Mouse (Mus musculus): ENCODE data around the gene Il21r. TPM values are rescaled to one million over a fixed set of nuclear protein-coding genes. Genes with fewer than 3 reads are reported as not detected.

The Il21r gene
- total and polyA plus RNA-seq, 3 experiments, result 0.06 TPM; not detected in 2

DNA sequence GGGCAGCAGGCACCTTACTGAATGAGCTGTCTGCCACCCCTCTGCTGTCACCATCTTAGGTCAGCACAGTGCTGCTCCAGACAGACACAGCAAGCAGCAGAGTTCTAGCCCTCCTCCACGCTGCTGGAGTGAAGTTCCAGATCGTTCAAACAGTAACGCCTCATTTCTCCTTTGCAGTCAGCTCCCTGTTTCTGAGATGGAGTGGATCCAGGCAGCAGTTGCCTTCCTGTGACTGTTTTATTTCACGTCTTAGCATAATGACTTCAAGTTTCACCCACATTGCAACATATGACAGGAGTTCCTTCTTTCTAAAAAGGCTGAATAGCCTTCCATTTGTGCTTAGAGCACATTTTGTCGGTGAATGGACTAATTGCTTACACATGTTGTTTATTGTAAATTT lies 10.3 kb downstream of the Il21r start:
- H3K4me1 ChIP-seq (ENCODE audit: control insufficient read depth in 1 of 2, insufficient read depth in 2 of 2, low read length in 2 of 2), result no peaks in the 10 kb centered on the region
- TF ChIP-seq BHLHE40 (IDR thresholded peaks at IDR 0.05; ENCODE audit: borderline replicate concordance, low read depth, low read length) (no peak), ZKSCAN1 (IDR thresholded peaks at IDR 0.05; ENCODE audit: low read depth, low read length) (no peak), TBP (IDR thresholded peaks at IDR 0.05; ENCODE audit: low read depth, low read length) (no peak), GATA1 (IDR thresholded peaks at IDR 0.05; ENCODE audit: low read depth, low read length) (no peak), ZNF384 (IDR thresholded peaks at IDR 0.05; ENCODE audit: low read depth, low read length) (no peak), UBTF (IDR thresholded peaks at IDR 0.05; ENCODE audit: borderline replicate concordance, insufficient read depth, low read depth, low read length) (no peak), MAX (IDR thresholded peaks at IDR 0.05; ENCODE audit: low read length) (no peak), MYB (IDR thresholded peaks at IDR 0.05; ENCODE audit: low read depth, low read length) (no peak), CHD1 (IDR thresholded peaks at IDR 0.05; ENCODE audit: low read depth, low read length) (no peak), SMC3 (IDR thresholded peaks at IDR 0.05; ENCODE audit: low read depth, low read length) (no peak), NELFE (IDR thresholded peaks at IDR 0.05; ENCODE audit: low read depth, low read length) (no peak), POLR2A (IDR thresholded peaks at IDR 0.05; ENCODE audit: control insufficient read depth in 1 of 2, insufficient read depth in 1 of 2, low read depth in 1 of 2, low read length in 2 of 2, poor library complexity in 1 of 2) (no peak), USF1 (IDR thresholded peaks at IDR 0.05; ENCODE audit: low read depth, low read length) (no peak), MYC (IDR thresholded peaks at IDR 0.05; ENCODE audit: low read depth, low read length) (no peak)
- H3K27me3 ChIP-seq (ENCODE audit: control insufficient read depth in 1 of 2, insufficient read depth in 2 of 2, low read length in 2 of 2), result peaks cover 1 to 2% of the 10 kb centered on the region in 2 experiments; a peak in 2 of 4 replicates
- H3K9ac ChIP-seq (ENCODE audit: control insufficient read depth, low read depth, low read length, poor library complexity, severe bottlenecking), result no peak overlapping the region
- DNase-seq (ENCODE audit: low read depth, low spot score), result no peak
- no peaks in the 10 kb centered on the region for H3K9me3 ChIP-seq (replicated peaks; ENCODE audit: insufficient read depth, low read length)
- no peaks in the 10 kb centered on the region for H3K36me3 ChIP-seq (ENCODE audit: control insufficient read depth in 1 of 2, insufficient read depth in 2 of 2, low read length in 2 of 2)
- H3K27ac ChIP-seq (ENCODE audit: control insufficient read depth, low read depth, low read length), result no peak overlapping the region
- no peaks in the 10 kb centered on the region for H3K79me2 ChIP-seq (ENCODE audit: control insufficient read depth, insufficient read depth, low read length, poor library complexity)
- H3K4me3 ChIP-seq (ENCODE audit: control insufficient read depth in 1 of 2, insufficient read depth in 1 of 2, low read depth in 2 of 2, low read length in 2 of 2), result no peak overlapping the region

DNA sequence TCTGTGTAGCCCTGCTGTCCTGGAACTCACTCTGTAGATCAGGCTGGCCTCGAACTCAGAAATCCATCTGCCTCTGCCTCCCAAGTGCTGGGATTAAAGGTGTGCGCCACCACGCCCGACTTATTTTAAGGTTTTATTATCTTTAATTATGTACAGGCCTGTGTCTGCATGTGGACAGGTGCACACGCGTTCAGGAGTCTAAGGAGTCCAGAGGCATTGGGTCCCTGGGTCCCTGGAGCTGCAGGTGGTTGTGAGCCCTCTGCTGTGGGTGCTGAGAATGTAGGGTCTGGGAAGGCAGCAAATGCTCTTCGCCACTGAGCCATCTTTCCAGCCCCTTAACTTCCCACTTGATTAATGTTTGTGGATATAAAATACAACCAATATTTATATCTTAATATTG lies 12.2 kb downstream of the Il21r start:
- no peak for TF ChIP-seq ZNF384 (IDR thresholded peaks at IDR 0.05; ENCODE audit: low read depth, low read length)
- TF ChIP-seq ETS1 (IDR thresholded peaks at IDR 0.05; ENCODE audit: low read depth, low read length), result no peak
- no peak for DNase-seq (ENCODE audit: low read depth, low spot score)
- no peak overlapping the region for H3K4me3 ChIP-seq (ENCODE audit: control insufficient read depth in 1 of 2, insufficient read depth in 1 of 2, low read depth in 2 of 2, low read length in 2 of 2)
- H3K27me3 ChIP-seq (ENCODE audit: control insufficient read depth in 1 of 2, insufficient read depth in 2 of 2, low read length in 2 of 2), result peaks cover 1 to 2% of the 10 kb centered on the region in 2 experiments; a peak in 2 of 4 replicates
- H3K79me2 ChIP-seq (ENCODE audit: control insufficient read depth, insufficient read depth, low read length, poor library complexity), result no peaks in the 10 kb centered on the region
- H3K27ac ChIP-seq (ENCODE audit: control insufficient read depth, low read depth, low read length), result no peak overlapping the region
- no peak overlapping the region for H3K9ac ChIP-seq (ENCODE audit: control insufficient read depth, low read depth, low read length, poor library complexity, severe bottlenecking)
- H3K9me3 ChIP-seq (replicated peaks; ENCODE audit: insufficient read depth, low read length), result no peaks in the 10 kb centered on the region
- no peaks in the 10 kb centered on the region for H3K36me3 ChIP-seq (ENCODE audit: control insufficient read depth in 1 of 2, insufficient read depth in 2 of 2, low read length in 2 of 2)
- 0 out of 4 replicates have a peak, but pooled peaks cover 0 to 7% of the 10 kb centered on the region in 2 experiments for H3K4me1 ChIP-seq (ENCODE audit: control insufficient read depth in 1 of 2, insufficient read depth in 2 of 2, low read length in 2 of 2)

DNA sequence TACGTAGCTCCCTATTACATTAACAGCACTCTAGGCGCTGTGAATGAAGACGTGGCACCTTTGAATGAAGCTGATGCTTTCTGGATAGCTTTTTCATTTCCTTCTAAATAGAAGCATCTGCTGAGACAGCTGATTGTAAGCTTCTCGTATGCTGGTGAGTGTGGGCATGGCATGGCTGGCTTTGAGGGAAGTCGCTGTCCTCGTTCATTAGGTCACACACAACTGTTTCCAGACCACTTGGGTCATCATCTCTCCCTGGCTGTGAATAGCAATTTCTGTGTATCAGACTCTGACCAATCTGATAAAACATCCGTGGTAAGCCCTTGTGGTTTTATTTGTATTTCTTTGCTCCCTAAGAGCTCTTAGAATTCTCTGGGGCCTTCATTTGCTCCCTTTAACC lies 14.8 kb downstream of the Il21r start:
- no peaks in the 10 kb centered on the region for H3K36me3 ChIP-seq (ENCODE audit: control insufficient read depth in 1 of 2, insufficient read depth in 2 of 2, low read length in 2 of 2)
- H3K9me3 ChIP-seq (replicated peaks; ENCODE audit: insufficient read depth, low read length), result no peaks in the 10 kb centered on the region
- no peak for DNase-seq (ENCODE audit: low read depth, low spot score)
- peaks cover 1 to 2% of the 10 kb centered on the region in 2 experiments; a peak in 1 of 4 replicates for H3K27me3 ChIP-seq (ENCODE audit: control insufficient read depth in 1 of 2, insufficient read depth in 2 of 2, low read length in 2 of 2)
- no peaks in the 10 kb centered on the region for H3K79me2 ChIP-seq (ENCODE audit: control insufficient read depth, insufficient read depth, low read length, poor library complexity)
- H3K4me3 ChIP-seq (ENCODE audit: control insufficient read depth in 1 of 2, insufficient read depth in 1 of 2, low read depth in 2 of 2, low read length in 2 of 2), result no peak overlapping the region
- 0 out of 4 replicates have a peak, but pooled peaks cover 0 to 8% of the 10 kb centered on the region in 2 experiments for H3K4me1 ChIP-seq (ENCODE audit: control insufficient read depth in 1 of 2, insufficient read depth in 2 of 2, low read length in 2 of 2)
- H3K9ac ChIP-seq (ENCODE audit: control insufficient read depth, low read depth, low read length, poor library complexity, severe bottlenecking), result no peak overlapping the region
- no peak overlapping the region for H3K27ac ChIP-seq (ENCODE audit: control insufficient read depth, low read depth, low read length)
- TF ChIP-seq EP300 (IDR thresholded peaks at IDR 0.05; ENCODE audit: low read depth in 1 of 2, low read length in 2 of 2), result no peak
- no peak for TF ChIP-seq RAD21 (IDR thresholded peaks at IDR 0.05; ENCODE audit: low read depth, low read length)
- no peak for TF ChIP-seq MAX (IDR thresholded peaks at IDR 0.05; ENCODE audit: low read length)
- no peak for TF ChIP-seq MYB (IDR thresholded peaks at IDR 0.05; ENCODE audit: low read depth, low read length)
- no peak for TF ChIP-seq ZKSCAN1 (IDR thresholded peaks at IDR 0.05; ENCODE audit: low read depth, low read length)
- no peak for TF ChIP-seq HCFC1 (IDR thresholded peaks at IDR 0.05; ENCODE audit: low read depth, low read length)
- TF ChIP-seq TBP (IDR thresholded peaks at IDR 0.05; ENCODE audit: low read depth, low read length), result no peak
- TF ChIP-seq USF1 (IDR thresholded peaks at IDR 0.05; ENCODE audit: low read depth, low read length), result no peak
- no peak for TF ChIP-seq UBTF (IDR thresholded peaks at IDR 0.05; ENCODE audit: borderline replicate concordance, insufficient read depth, low read depth, low read length)
- TF ChIP-seq ELF1 (IDR thresholded peaks at IDR 0.05; ENCODE audit: low read depth, low read length), result no peak
- no peak for TF ChIP-seq SIN3A (IDR thresholded peaks at IDR 0.05; ENCODE audit: low read length)
- TF ChIP-seq GABPA (IDR thresholded peaks at IDR 0.05; ENCODE audit: low read depth, low read length), result no peak
- TF ChIP-seq TAL1 (IDR thresholded peaks at IDR 0.05; ENCODE audit: low read length), result no peak
- TF ChIP-seq TCF12 (IDR thresholded peaks at IDR 0.05; ENCODE audit: low read depth, low read length), result no peak
- no peak for TF ChIP-seq POLR2AphosphoS5 (IDR thresholded peaks at IDR 0.05; ENCODE audit: borderline replicate concordance, low read depth, low read length)
- TF ChIP-seq MYC (IDR thresholded peaks at IDR 0.05; ENCODE audit: low read depth, low read length), result no peak
- TF ChIP-seq CTCF (IDR thresholded peaks at IDR 0.05 in 2 of 3, conservative IDR thresholded peaks at IDR 0.05 in 1 of 3; ENCODE audit: control insufficient read depth in 1 of 3, insufficient read depth in 1 of 3, low read depth in 2 of 3, low read length in 3 of 3, poor library complexity in 1 of 3, severe bottlenecking in 1 of 3), result no peak
- TF ChIP-seq SMC3 (IDR thresholded peaks at IDR 0.05; ENCODE audit: low read depth, low read length), result no peak
